Mouse (Mus musculus): Measurements from ENCODE around the gene 4921509C19Rik. TPM values are rescaled to one million over a fixed set of nuclear protein-coding genes. Genes with fewer than 3 reads are reported as not detected.
"Not testable (repeated sequence)": the region's sequence is repeated elsewhere in the genome, so short reads cannot be mapped to it uniquely, and the experiment has no call there.

4921509C19Rik gene
- total RNA-seq (2022): not detected

- not testable (repeated sequence) for DNase-seq (ENCODE audit: low spot score in 2 of 2)
Measured at GRCm38 (mm10) chr2:151476053-151476452, at the start of gene 4921509C19Rik. 4921509C19Rik (minus strand) TSS chr2:151476153.

- no peak for DNase-seq (ENCODE audit: low spot score in 2 of 2)
Measured at GRCm38 (mm10) chr2:151525520-151525919, 49.6 kb upstream of the 4921509C19Rik start.

GRCm38 (mm10) chr2:151524324-151525041 is 48.5 kb upstream of the 4921509C19Rik start:
- no peak for DNase-seq (ENCODE audit: low spot score in 2 of 2)

GRCm38 (mm10) chr2:151519000-151519399 is 43.0 kb upstream of the 4921509C19Rik start:
- DNase-seq (ENCODE audit: low spot score in 2 of 2): no peak

GRCm38 (mm10) chr2:151513525-151514285 is 37.8 kb upstream of the 4921509C19Rik start:
- DNase-seq (ENCODE audit: low spot score in 2 of 2): peak; percentile 28 to 68

- DNase-seq (ENCODE audit: low spot score in 2 of 2): peak in 1 of 2 experiments; percentile 51
Measured at GRCm38 (mm10) chr2:151512199-151512598, 36.2 kb upstream of the 4921509C19Rik start.

GRCm38 (mm10) chr2:151504226-151504625 is 28.3 kb upstream of the 4921509C19Rik start:
- DNase-seq (ENCODE audit: low spot score in 2 of 2): no peak

GRCm38 (mm10) chr2:151500442-151501007 is 24.6 kb upstream of the 4921509C19Rik start:
- no peak for DNase-seq (ENCODE audit: low spot score in 2 of 2)

GRCm38 (mm10) chr2:151498358-151498757 is 22.4 kb upstream of the 4921509C19Rik start:
- no peak for DNase-seq (ENCODE audit: low spot score in 2 of 2)

GRCm38 (mm10) chr2:151494035-151494803 is 18.3 kb upstream of the 4921509C19Rik start, which contains the start of gene Nsfl1c:
Nsfl1c (plus strand) TSS chr2:151494182.
- DNase-seq (ENCODE audit: low spot score in 2 of 2): peak; percentile 87 to 95

- no peak for DNase-seq (ENCODE audit: low spot score in 2 of 2)
Measured at GRCm38 (mm10) chr2:151486496-151486895, 10.5 kb upstream of the 4921509C19Rik start.

- DNase-seq (ENCODE audit: low spot score in 2 of 2): not testable (repeated sequence)
Measured at GRCm38 (mm10) chr2:151434971-151435370, 41.0 kb downstream of the 4921509C19Rik start.

GRCm38 (mm10) chr2:151434203-151434602 is 41.8 kb downstream of the 4921509C19Rik start:
- not testable (repeated sequence) for DNase-seq (ENCODE audit: low spot score in 2 of 2)

Other genes starting within 250 kb of the 4921509C19Rik start
- 100 to 1,000 TPM; 145 to 167 (median 156) TPM for gene Nsfl1c, start 18.0 kb upstream of the 4921509C19Rik start, total RNA-seq (2022)
- 100 to 1,000 TPM; 699 to 783 (median 759) TPM for gene Fkbp1a, start 66.3 kb upstream of the 4921509C19Rik start, total RNA-seq (2022)
- 1 to 10 TPM; 1.3 to 3.2 (median 2.4) TPM for gene Sdcbp2, start 96.5 kb upstream of the 4921509C19Rik start, total RNA-seq (2022)
- 100 to 1,000 TPM; 275 to 336 (median 309) TPM for gene Snph, start 156.4 kb upstream of the 4921509C19Rik start, total RNA-seq (2022)
- gene Rad21l, start 192.4 kb upstream of the 4921509C19Rik start, total RNA-seq (2022): 1 to 10 TPM; 1.8 to 2.5 (median 2.1) TPM
- gene Tmem74b, start 225.9 kb upstream of the 4921509C19Rik start, total RNA-seq (2022): 10 to 100 TPM in 2 of 4 experiments, 1 to 10 TPM in 2; 9.7 to 11.8 (median 10.4) TPM

Measured in left cerebral cortex, adult 8-10 months (tissue).